9 mouse cellular contexts compared by ENCODE assay signal in genomic region chr15:86234517-86235441, GRCm38 (mm10). TPM values are rescaled to one million over a fixed set of nuclear protein-coding genes. Genes with fewer than 3 reads are reported as not detected.
DNase-seq lines count a peak whose midpoint lies in the region.
"Had no signal": no experiment of that assay in that cellular context is flagged by ENCODE, and none has a peak within 500 bp of the region (broad histone marks: within the 10 kb centered on the region; RNA-seq: fewer than 3 reads in every experiment).

No protein-coding gene starts in this region.

- peak; percentile 68 for DNase-seq in gastrocnemius, adult 18-20 months (ENCODE audit: low spot score)
- DNase-seq in gastrocnemius, postnatal 10 days = no peak
- DNase-seq in right cerebral cortex, adult 2 months (ENCODE audit: low spot score in 2 of 2) = peak; percentile 67 to 72
- DNase-seq in right cerebral cortex, postnatal 4 days = no peak
- DNase-seq in heart, postnatal 4 days = peak; percentile 34
- peak; percentile 47 to 56 for DNase-seq in thymus, postnatal 36 days
- no peak for DNase-seq in urinary bladder, postnatal 4 days (ENCODE audit: low spot score in 2 of 2)
- no peak for DNase-seq in ovary, postnatal 36 days (ENCODE audit: low spot score)
- DNase-seq: lung, postnatal 4 days had no signal

RNA-seq across cellular contexts. Expression of gene Tbc1d22a, which starts 20.5 kb away (rescaled TPM):
- 10 to 100 TPM; 15.6 to 17.1 TPM for total RNA-seq in gastrocnemius, adult 18-20 months (2021)
- total RNA-seq in gastrocnemius, postnatal 10 days (2021) = 10 to 100 TPM; 12.2 to 15.3 TPM
- total RNA-seq in heart, postnatal 4 days (2021) = 10 to 100 TPM; 16.5 to 20.6 TPM

RNA-seq across cellular contexts. Expression of gene Cerk, which starts 48.8 kb away (rescaled TPM):
- 1 to 10 TPM; 4.3 to 5.1 TPM for total RNA-seq in gastrocnemius, adult 18-20 months (2021)
- total RNA-seq in gastrocnemius, postnatal 10 days (2021) = 1 to 10 TPM; 8.0 to 9.5 TPM
- total RNA-seq in heart, postnatal 4 days (2021) = 10 to 100 TPM; 39.1 to 40.2 TPM

Comparison
In these comparisons a context has a peak if more than half of its experiments do, and no peak if none do; other contexts are left out.
1. DNase-seq: peak in gastrocnemius, adult 18-20 months (single experiment), right cerebral cortex, adult 2 months (2 of 2), heart, postnatal 4 days (single experiment) and thymus, postnatal 36 days (2 of 2); none in gastrocnemius, postnatal 10 days (single experiment), right cerebral cortex, postnatal 4 days (single experiment), urinary bladder, postnatal 4 days (0 of 2) and ovary, postnatal 36 days (single experiment).